Mouse (Mus musculus) forebrain, embryonic 10.5 days (tissue): Measurements from ENCODE around the gene Scgb3a1. TPM values are rescaled to one million over a fixed set of nuclear protein-coding genes. Genes with fewer than 3 reads are reported as not detected.

Experiments used
- DNase-seq: peaks from one replicate; pipeline ENCODE4 v3.0.0-alpha.2; 2017; ENCODE audit warnings: low spot score; ENCODE audit errors: extremely low spot score
- H3K27ac ChIP-seq: fragments of 300-500 bp; sonication (generic); 2 replicates; pipeline ENCODE4 v1.5.1; 2016; ENCODE audit warnings: mild to moderate bottlenecking
- H3K27me3 ChIP-seq: fragments of 300-500 bp; sonication (generic); 2 replicates; pipeline ENCODE4 v1.6.1; 2016; ENCODE audit warnings: mild to moderate bottlenecking; ENCODE audit not compliant: poor library complexity, severe bottlenecking
- H3K36me3 ChIP-seq: fragments of 300-500 bp; sonication (generic); replicated peaks from 2 replicates; pipeline ENCODE4 v1.6.1; 2016; ENCODE audit warnings: mild to moderate bottlenecking, moderate library complexity
- H3K4me1 ChIP-seq: fragments of 300-500 bp; sonication (generic); 2 replicates; pipeline ENCODE4 v1.6.1; 2016
- H3K4me3 ChIP-seq: fragments of 300-500 bp; sonication (generic); 2 replicates; pipeline ENCODE4 v1.5.1; 2016; ENCODE audit warnings: mild to moderate bottlenecking, moderate library complexity
- H3K9me3 ChIP-seq: fragments of 300-500 bp; sonication (generic); 2 replicates; pipeline ENCODE4 v1.6.1; 2016; ENCODE audit warnings: mild to moderate bottlenecking, moderate library complexity
- WGBS: fragments of 180-500 bp; shearing (Covaris S2); methylation state at CpG from one replicate; pipeline ENCODE4 v1.1.7; 2016; 5-methylcytosine and 5-hydroxymethylcytosine counted together
- polyA plus RNA-seq: library from polyadenylated mRNA; unstranded; fragments of >200 nt; fragmentation: Nextera tagmentation; extraction: Ambion mirVana; gene quantifications from 2 replicates; pipeline ENCODE4 v1.2.1, GENCODE M21; 2016

Scgb3a1 gene
- polyA plus RNA-seq, 1 experiment from 2014 or later: not detected

DNA sequence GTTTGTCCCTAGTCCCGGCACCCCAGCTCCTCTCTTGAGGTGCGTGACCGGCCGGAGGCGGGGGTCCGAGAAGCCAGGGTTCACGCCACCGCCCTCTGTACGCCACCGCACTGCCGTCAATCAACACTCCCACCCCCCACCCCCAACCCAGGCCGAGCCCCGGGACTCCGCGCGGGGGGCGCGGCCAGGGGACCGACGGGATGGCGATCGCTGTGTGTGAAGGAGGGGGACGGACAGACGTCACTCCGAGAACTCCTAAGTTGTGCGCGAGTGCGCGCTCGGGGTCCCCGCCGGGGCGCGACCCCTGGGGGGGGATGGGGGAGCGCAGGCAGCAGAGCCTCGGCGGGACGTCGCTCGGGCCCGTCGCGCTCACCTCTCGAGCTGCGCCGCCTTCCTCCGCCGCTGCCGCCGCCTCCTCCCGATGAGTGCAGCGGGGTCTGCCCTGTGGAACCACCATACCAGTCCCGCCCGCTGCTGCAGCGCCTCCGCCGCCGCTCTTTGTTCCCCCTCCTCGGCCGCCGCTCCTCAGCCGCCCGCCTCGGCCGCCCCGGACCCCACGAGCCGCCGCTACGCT lies 48.7 kb downstream of the Scgb3a1 start:
- DNase-seq: peak; percentile 63
- under 1% methylated on average over 59 of the region's 70 CpGs for WGBS
- Histone ChIP-seq H3K4me1 (peaks cover 40% of the 10 kb centered on the region), H3K9me3 (no peaks in the 10 kb centered on the region), H3K4me3 (peak overlapping the region; percentile 97), H3K36me3 (peaks cover 34% of the 10 kb centered on the region), H3K27me3 (no peaks in the 10 kb centered on the region), H3K27ac (peak overlapping the region; percentile 100)

DNA sequence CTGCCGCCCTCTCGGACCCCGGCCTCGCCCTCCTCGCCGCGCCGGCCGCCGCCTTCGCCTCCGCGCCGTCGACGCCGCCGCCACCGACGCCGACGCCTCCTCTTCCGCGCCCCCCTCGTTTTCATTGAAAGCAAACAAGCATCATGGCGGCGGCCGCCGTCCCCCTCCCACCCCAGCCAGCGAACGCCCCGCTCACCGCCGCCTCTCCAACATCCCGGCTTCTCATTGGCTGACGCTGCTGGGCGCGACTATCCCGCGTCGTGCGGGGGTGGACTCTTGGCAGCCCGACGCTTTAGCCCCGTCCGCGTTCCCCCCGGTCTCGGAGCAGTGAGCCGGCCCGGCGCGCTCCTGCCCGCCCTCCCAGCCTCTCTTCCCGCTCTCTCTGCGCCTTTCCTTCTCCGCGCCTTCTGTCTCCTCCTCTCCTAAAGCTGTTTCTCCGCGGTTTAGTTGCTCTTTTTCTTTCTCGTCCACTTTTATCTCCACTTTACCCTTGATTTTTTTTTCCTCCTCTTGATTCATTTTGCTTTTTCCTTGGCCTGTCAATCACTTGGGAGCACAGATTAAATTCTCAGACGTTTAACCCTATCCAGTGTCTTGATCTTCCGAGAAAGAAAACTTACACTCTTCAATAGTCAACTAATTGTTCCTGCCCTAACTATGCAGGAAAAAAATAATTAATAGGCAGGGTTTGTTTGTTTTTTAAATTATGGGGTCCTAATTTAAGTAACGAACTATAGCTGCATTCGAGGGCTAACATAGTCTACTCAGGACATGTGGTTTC lies 49.3 kb downstream of the Scgb3a1 start, which contains the start of gene Cnot6:
TSS of gene Cnot6 (minus strand) at position 169 of the 781 bp plus-strand sequence.
- no peaks in the 10 kb centered on the region for H3K9me3 ChIP-seq
- peaks cover 27% of the 10 kb centered on the region for H3K36me3 ChIP-seq
- DNase-seq: peak; percentile 99
- H3K4me3 ChIP-seq: peak within 1 kb of the TSS; percentile 97
- H3K27me3 ChIP-seq: no peaks in the 10 kb centered on the region
- 1% methylated on average over 65 of the region's 65 CpGs for WGBS
- peaks cover 40% of the 10 kb centered on the region for H3K4me1 ChIP-seq
- peak within 1 kb of the TSS; percentile 100 for H3K27ac ChIP-seq

DNA sequence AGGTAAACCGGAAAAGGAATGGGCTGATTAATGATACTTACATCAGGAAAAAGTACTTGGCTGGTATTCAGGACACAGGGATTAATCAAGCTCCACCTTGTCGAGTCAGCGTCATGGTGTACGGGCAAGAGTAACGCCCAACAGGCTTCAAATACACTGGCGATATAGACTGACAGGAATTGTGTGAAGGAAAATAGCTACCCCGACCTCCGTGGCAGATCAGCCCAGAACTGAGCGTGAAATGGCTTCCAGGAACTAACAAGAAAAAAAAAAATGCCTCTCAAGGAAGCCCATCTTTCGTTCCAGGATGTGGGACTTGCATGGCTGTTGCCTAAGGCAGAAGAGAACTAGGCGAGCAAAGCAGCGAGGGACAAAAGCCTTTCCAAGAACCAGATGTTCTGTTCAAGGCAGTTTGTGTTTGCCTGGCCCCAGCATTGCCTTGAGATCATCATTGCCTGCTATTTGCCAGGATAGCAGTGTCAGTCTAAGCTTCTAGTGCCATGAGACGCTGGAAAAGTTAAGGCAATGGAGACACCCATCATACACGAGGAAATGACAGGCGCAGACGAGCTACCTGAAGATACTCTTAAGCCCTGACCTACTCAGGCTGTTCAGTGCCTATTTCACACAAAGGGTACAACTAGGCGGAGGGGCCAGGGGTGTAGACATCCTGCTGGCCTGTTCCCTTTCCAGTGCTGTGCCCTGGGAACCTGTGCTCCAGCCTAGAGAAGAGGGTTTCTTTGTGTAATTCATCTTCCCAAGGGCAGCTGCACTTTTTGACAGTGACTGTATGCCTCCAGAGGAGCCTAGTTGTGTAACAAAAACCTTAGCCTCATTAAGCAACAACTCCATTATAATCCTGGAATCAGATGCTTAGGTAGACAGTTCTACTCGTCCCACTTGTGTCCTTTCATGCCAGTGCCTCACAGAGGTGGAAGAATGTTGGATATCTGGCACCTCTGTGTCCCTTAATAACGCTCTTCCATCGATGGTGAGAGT lies 50.2 kb downstream of the Scgb3a1 start:
- no peaks in the 10 kb centered on the region for H3K9me3 ChIP-seq
- peaks cover 18% of the 10 kb centered on the region for H3K36me3 ChIP-seq
- H3K27me3 ChIP-seq: no peaks in the 10 kb centered on the region
- peak; percentile 40 for DNase-seq
- H3K27ac ChIP-seq: peak overlapping the region; percentile 100
- WGBS: 44% methylated on average over 20 of the region's 20 CpGs
- peaks cover 40% of the 10 kb centered on the region for H3K4me1 ChIP-seq
- H3K4me3 ChIP-seq: peak overlapping the region; percentile 97

Other genes with a start within 250 kb of the Scgb3a1 start
- gene Olfr1389, start 240.5 kb upstream of the Scgb3a1 start, polyA plus RNA-seq: not detected in 2 replicates
- 0.25 and 0.33 TPM in 2 replicates for gene Olfr1388, start 227.0 kb upstream of the Scgb3a1 start, polyA plus RNA-seq
- gene Olfr1387, start 208.3 kb upstream of the Scgb3a1 start, polyA plus RNA-seq: not detected in 2 replicates
- gene Olfr1386, start 198.6 kb upstream of the Scgb3a1 start, polyA plus RNA-seq: not detected in 2 replicates
- gene Olfr1385, start 174.5 kb upstream of the Scgb3a1 start, polyA plus RNA-seq: not detected in 2 replicates
- gene Olfr1384, start 156.9 kb upstream of the Scgb3a1 start, polyA plus RNA-seq: not detected in 2 replicates
- gene Olfr1383, start 144.0 kb upstream of the Scgb3a1 start, polyA plus RNA-seq: not detected in 2 replicates
- gene Olfr1382, start 135.4 kb upstream of the Scgb3a1 start, polyA plus RNA-seq: not detected in 2 replicates
- gene Olfr1381, start 120.2 kb upstream of the Scgb3a1 start, polyA plus RNA-seq: not detected in 2 replicates
- gene Olfr1380, start 106.7 kb upstream of the Scgb3a1 start, polyA plus RNA-seq: not detected in 2 replicates
- gene Flt4, start 54.3 kb upstream of the Scgb3a1 start, polyA plus RNA-seq: 4.8 and 5.0 TPM in 2 replicates
- gene Cnot6, start 49.1 kb downstream of the Scgb3a1 start, polyA plus RNA-seq: 60.1 and 63.1 TPM in 2 replicates
- 25.8 TPM in 2 replicates for gene Gfpt2, start 130.6 kb downstream of the Scgb3a1 start, polyA plus RNA-seq
- 21.8 and 23.8 TPM in 2 replicates for gene Mapk9, start 183.1 kb downstream of the Scgb3a1 start, polyA plus RNA-seq
- 0.29 and 0.33 TPM in 2 replicates for gene Rasgef1c, start 238.2 kb downstream of the Scgb3a1 start, polyA plus RNA-seq